Mouse (Mus musculus): ENCODE results near the gene Olfr1502.
"Not testable (repeated sequence)": the region's sequence is repeated elsewhere in the genome, so short reads cannot be mapped to it uniquely, and the experiment has no call there.

DNA sequence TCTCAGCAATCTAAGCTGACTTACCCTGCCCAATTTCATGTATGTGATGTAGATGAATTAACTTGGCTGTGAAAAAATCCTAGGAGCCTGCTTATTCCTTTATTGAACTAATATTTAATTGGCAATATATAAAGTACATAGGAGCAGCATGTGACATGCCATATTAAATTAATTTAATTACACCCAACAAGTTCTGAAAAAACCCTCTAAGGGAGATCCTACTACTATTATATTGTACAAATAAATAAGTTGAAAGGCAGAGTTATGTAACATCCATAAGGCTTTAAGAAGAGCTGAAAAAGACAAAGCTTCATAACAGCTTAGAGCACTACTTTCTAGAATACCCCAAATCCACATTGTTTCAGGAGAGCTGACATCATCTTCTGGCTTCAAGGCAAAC is 11.0 kb upstream of the Olfr1502 start, which contains the start of gene Olfr1501:
- TF ChIP-seq TAL1, GATA1 (IDR thresholded peaks at IDR 0.05; ENCODE audit: low read length): not testable (repeated sequence)
